Mouse (Mus musculus): Measurements from ENCODE around the gene Rps27rt.

DNA sequence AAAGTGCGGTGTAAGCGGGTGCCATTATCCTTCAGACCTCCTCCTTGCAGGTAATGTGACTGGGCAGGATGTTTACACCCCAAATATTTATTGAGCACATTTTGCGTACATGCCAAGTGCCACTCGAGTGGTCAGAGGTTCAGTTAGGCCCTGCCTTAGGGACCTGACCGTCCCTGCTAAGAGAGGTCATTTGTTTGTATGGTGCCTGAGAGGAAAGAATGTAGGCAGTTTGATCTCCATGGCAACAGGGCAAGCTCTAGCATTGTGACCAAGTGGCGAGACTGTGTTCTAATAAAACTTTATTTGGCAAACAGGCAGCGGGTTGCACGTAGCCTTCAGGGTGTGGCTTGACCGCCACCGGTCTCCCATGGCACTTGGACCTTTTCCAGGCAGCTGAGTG, 7.9 kb upstream of the Rps27rt start:
- no peak for TF ChIP-seq POLR2A (IDR thresholded peaks at IDR 0.05; ENCODE audit: borderline replicate concordance, low read depth, low read length)
- no peak for TF ChIP-seq CTCF (IDR thresholded peaks at IDR 0.05; ENCODE audit: low read depth, low read length)

All from bone marrow macrophage, adult 2 months (primary cell).